Mouse (Mus musculus) olfactory bulb, adult 2 months (tissue): Measurements from ENCODE around the gene Gm21885. TPM values are rescaled to one million over a fixed set of nuclear protein-coding genes. Genes with fewer than 3 reads are reported as not detected.

ENCODE experiments used
- H3K27ac ChIP-seq: fragments of 200-500 bp; 2 replicates; pipeline ENCODE4 v1.5.1; 2012; ENCODE audit warnings: low read depth, low read length; ENCODE audit not compliant: insufficient read depth
- H3K4me1 ChIP-seq: fragments of 200-500 bp; 2 replicates; pipeline ENCODE4 v1.6.1; 2012; ENCODE audit warnings: low read length; ENCODE audit not compliant: control insufficient read depth, insufficient read depth
- H3K4me3 ChIP-seq: fragments of 200-500 bp; 2 replicates; pipeline ENCODE4 v1.5.1; 2012; ENCODE audit warnings: mild to moderate bottlenecking, low read depth, low read length, moderate library complexity; ENCODE audit not compliant: insufficient read depth
- CTCF ChIP-seq: fragments of 200-500 bp; IDR thresholded peaks from 2 replicates; pipeline ENCODE4 v1.5.1; 2012; ENCODE audit warnings: low read depth, mild to moderate bottlenecking, low read length, moderate library complexity; ENCODE audit not compliant: insufficient read depth
- POLR2A ChIP-seq: fragments of 200-500 bp; IDR thresholded peaks from 2 replicates; pipeline ENCODE4 v1.6.1; 2012; ENCODE audit warnings: mild to moderate bottlenecking, low read depth, low read length, moderate library complexity; ENCODE audit not compliant: insufficient read depth
- WGBS: fragments of 180-500 bp; shearing (Covaris S2); methylation state at CpG from one replicate; pipeline ENCODE4 v1.1.7; 2018; 5-methylcytosine and 5-hydroxymethylcytosine counted together
- polyA plus RNA-seq: library from polyadenylated mRNA; stranded (reverse); fragments of >200 nt; gene quantifications from 2 replicates; pipeline ENCODE4 v1.2.4, GENCODE M21; 2012; ENCODE audit warnings: low replicate concordance; ENCODE audit not compliant: missing spikeins, insufficient read depth, insufficient read length

Gm21885 gene
- polyA plus RNA-seq, 1 experiment = not detected

DNA sequence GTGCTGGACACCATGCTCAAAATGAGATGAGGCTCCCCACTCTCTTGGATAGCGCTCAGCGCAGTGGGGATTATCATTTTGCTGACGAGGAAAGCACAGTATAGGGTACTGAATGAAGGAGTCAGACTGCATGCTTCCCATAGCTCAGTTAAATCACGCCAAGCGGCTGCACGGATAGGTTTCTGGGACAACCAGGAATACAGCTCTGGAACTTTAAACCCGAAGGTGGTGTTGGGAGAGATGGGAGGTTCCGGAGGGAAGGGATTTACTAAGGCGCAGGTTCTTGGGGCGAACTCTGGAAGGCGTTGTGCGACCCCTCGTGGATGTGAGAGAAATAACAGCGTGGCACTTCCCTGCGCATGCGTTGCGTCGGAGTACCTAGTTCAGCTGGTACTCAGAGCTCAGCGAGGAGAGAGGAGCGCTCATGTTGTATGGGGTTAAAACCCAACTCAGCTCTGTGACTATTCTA is 4.8 kb upstream of the Gm21885 start:
- WGBS = 6% methylated on average over 20 of the region's 20 CpGs
- Histone ChIP-seq H3K27ac (peak overlapping the region; percentile 42; the same call in 1 of the 2 replicates), H3K4me1 (peaks cover 2% of the 10 kb centered on the region; the same call in 1 of the 2 replicates), H3K4me3 (peak overlapping the region; percentile 38)
- TF ChIP-seq POLR2A = no peak
- peak; percentile 82 for TF ChIP-seq CTCF

DNA sequence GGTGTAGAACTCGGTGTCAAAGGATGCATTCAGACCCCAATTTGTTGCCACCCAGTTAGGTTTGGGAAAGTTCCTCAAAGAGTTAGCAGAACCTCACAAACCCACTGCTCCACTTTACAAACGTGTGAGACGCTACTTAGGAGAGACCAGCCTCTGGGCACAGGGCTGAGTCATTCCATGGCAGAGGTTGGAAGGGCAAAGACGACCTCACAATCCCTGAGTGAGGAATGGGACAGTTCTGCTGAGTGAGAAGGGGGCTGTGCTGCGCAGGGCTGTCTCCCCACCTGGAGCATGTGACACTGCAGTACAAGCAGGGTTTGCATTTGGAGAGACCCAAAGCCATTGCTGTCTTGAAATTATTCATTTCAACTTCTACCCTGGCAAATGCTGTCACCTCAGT is 618 bp downstream of the Gm21885 start:
- Histone ChIP-seq H3K4me3 (no peak overlapping the region), H3K4me1 (no peaks in the 10 kb centered on the region), H3K27ac (no peak overlapping the region)
- WGBS = 24% methylated on average over 5 of the region's 5 CpGs
- TF ChIP-seq CTCF (no peak), POLR2A (no peak)

GRCm38 (mm10) chr11:94283536-94284099 is 1.9 kb downstream of the Gm21885 start:
- Histone ChIP-seq H3K4me3 (no peak overlapping the region), H3K27ac (no peak overlapping the region), H3K4me1 (no peaks in the 10 kb centered on the region)
- TF ChIP-seq CTCF = no peak
- WGBS = 91% methylated on average over 6 of the region's 6 CpGs

GRCm38 (mm10) chr11:94285886-94286574 is 4.4 kb downstream of the Gm21885 start:
- no peaks in the 10 kb centered on the region for H3K4me1 ChIP-seq
- H3K4me3 ChIP-seq = no peak overlapping the region
- H3K27ac ChIP-seq = no peak overlapping the region
- WGBS = 85% methylated on average over 11 of the region's 11 CpGs
- no peak for TF ChIP-seq POLR2A
- no peak for TF ChIP-seq CTCF

- TF ChIP-seq CTCF = no peak
- TF ChIP-seq POLR2A = no peak
- 80% methylated on average over 5 of the region's 5 CpGs for WGBS
- Histone ChIP-seq H3K4me3 (no peak overlapping the region), H3K4me1 (no peaks in the 10 kb centered on the region), H3K27ac (no peak overlapping the region)
Observed at GRCm38 (mm10) chr11:94287105-94287504, 5.4 kb downstream of the Gm21885 start.

DNA sequence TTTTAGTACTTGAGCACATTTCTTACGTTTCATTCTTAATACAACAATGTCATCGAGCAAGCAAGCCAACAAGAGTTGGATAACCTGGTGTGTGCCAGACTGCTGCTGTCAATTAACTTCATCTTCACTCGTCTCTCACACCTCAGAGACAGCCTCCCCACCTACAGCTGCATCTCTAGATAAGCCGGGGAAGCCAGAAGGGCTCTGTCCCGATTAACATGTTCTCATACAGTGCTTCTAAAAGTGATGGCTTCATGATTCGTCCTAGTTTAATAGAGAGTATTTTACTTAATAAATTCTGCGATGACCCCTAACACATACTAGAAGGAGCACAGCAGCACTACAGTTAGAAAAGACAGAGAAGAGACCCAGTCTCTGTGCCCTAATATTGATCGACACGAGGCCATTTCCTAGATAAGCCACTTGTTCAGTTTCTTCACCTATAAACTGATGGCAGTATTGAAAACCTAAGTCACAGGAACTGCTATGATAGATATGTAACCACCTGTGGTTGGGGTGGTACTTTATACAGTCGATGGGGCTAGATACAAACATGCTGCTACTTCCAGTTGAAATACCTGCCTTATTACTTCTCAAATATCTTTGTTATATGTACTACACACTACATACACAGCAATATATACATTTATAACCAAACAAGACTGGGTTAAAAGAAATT is 8.5 kb downstream of the Gm21885 start:
- no peak overlapping the region for H3K4me3 ChIP-seq
- no peak overlapping the region for H3K27ac ChIP-seq
- TF ChIP-seq POLR2A = no peak
- TF ChIP-seq CTCF = no peak
- no peaks in the 10 kb centered on the region for H3K4me1 ChIP-seq
- WGBS = 84% methylated on average over 10 of the region's 10 CpGs

DNA sequence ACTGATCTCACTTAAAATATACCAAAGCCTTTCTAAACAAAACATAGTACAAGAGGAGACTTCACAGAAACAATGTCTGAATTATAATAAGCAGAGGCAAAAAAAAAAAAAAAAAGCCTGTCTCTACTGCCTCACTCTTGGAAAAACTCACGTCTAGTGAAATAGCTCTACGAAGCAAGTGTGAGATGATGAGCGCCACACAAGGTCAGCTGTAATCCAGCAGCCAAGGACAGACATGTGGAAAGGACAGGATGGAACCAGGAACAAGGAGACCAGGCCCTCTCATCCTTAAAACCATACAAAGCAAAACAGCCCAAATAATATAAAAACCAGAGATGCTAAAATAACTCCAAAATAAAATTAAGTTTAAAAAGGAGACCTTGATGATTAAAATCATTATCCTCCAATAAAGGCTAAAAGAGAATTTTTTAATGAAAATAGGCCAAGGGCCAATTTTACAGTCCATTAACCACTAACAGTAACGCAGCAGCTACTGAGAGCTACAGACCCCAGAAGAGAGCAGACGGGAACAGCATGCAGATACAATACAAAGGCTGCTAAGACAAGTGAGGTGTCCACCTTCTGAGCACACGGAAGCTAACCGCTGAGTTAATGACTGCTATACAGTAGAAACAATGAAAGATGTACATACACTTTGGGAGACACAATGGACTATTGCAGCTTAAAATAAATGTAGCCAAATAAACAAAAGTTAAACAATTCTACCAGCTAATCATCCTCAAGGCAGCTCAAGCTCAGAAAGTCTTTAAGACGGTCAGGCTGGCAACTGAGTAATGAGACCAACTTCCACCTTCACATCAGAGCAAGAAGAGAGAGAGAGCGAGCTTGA is 13.5 kb downstream of the Gm21885 start:
- TF ChIP-seq CTCF (no peak), POLR2A (no peak)
- Histone ChIP-seq H3K27ac (no peak overlapping the region), H3K4me1 (no peaks in the 10 kb centered on the region), H3K4me3 (no peak overlapping the region)
- WGBS = 33% methylated on average over 9 of the region's 9 CpGs

- H3K4me1 ChIP-seq = peaks cover 2% of the 10 kb centered on the region; the same call in 1 of the 2 replicates
- no peak overlapping the region for H3K27ac ChIP-seq
- WGBS = 53% methylated on average over 1 of the region's 1 CpGs
- no peak for TF ChIP-seq CTCF
- no peak overlapping the region for H3K4me3 ChIP-seq
Observed at GRCm38 (mm10) chr11:94312733-94313132, 31.1 kb downstream of the Gm21885 start.
